Mouse (Mus musculus): ENCODE data around the gene Mprip. TPM values are rescaled to one million over a fixed set of nuclear protein-coding genes. Genes with fewer than 3 reads are reported as not detected.
"Not testable (repeated sequence)": the region's sequence is repeated elsewhere in the genome, so short reads cannot be mapped to it uniquely, and the experiment has no call there.

Mprip gene
- polyA plus RNA-seq, 1 experiment from 2014 or later: 14.4 TPM

- no peaks in the 10 kb centered on the region for H3K9me3 ChIP-seq (replicated peaks)
- no peak overlapping the region for H3K9ac ChIP-seq
- peaks cover 4% of the 10 kb centered on the region; the same call in 1 of the 2 replicates for H3K4me1 ChIP-seq (replicated peaks)
- H3K4me3 ChIP-seq (replicated peaks): no peak overlapping the region
- no peaks in the 10 kb centered on the region for H3K27me3 ChIP-seq
- 54% methylated on average over 11 of the region's 11 CpGs for WGBS (ENCODE audit: insufficient replicate concordance)
- no peak overlapping the region for H3K4me2 ChIP-seq
- peak overlapping the region; percentile 15; the same call in 1 of the 2 replicates for H3K27ac ChIP-seq (replicated peaks)
- no peaks in the 10 kb centered on the region for H3K36me3 ChIP-seq (replicated peaks)
- no peak for ATAC-seq (ENCODE audit: insufficient read depth)
Observed at GRCm38 (mm10) chr11:59707931-59708611, 47.0 kb downstream of the Mprip start.

GRCm38 (mm10) chr11:59715424-59715840, 54.3 kb downstream of the Mprip start:
- H3K36me3 ChIP-seq (replicated peaks): no peaks in the 10 kb centered on the region
- 51% methylated on average over 3 of the region's 3 CpGs for WGBS (ENCODE audit: insufficient replicate concordance)
- H3K9ac ChIP-seq: no peak overlapping the region
- H3K4me1 ChIP-seq (replicated peaks): peaks cover 31% of the 10 kb centered on the region
- H3K9me3 ChIP-seq (replicated peaks): no peaks in the 10 kb centered on the region
- no peak overlapping the region for H3K4me2 ChIP-seq
- no peaks in the 10 kb centered on the region for H3K27me3 ChIP-seq
- ATAC-seq (ENCODE audit: insufficient read depth): no peak
- H3K4me3 ChIP-seq (replicated peaks): no peak overlapping the region
- H3K27ac ChIP-seq (replicated peaks): no peak overlapping the region

- peak; percentile 49; the same call in 1 of the 2 replicates for ATAC-seq (ENCODE audit: insufficient read depth)
- Histone ChIP-seq H3K4me3 (replicated peaks) (no peak overlapping the region), H3K36me3 (replicated peaks) (no peaks in the 10 kb centered on the region), H3K27ac (replicated peaks) (no peak overlapping the region), H3K4me1 (replicated peaks) (peaks cover 31% of the 10 kb centered on the region), H3K9ac (no peak overlapping the region), H3K27me3 (no peaks in the 10 kb centered on the region), H3K9me3 (replicated peaks) (no peaks in the 10 kb centered on the region), H3K4me2 (no peak overlapping the region)
- WGBS (ENCODE audit: insufficient replicate concordance): 37% methylated on average over 4 of the region's 4 CpGs
Observed at GRCm38 (mm10) chr11:59717801-59718291, 56.7 kb downstream of the Mprip start.

- H3K9ac ChIP-seq: no peak overlapping the region
- 59% methylated on average over 5 of the region's 5 CpGs for WGBS (ENCODE audit: insufficient replicate concordance)
- no peaks in the 10 kb centered on the region for H3K36me3 ChIP-seq (replicated peaks)
- H3K4me1 ChIP-seq (replicated peaks): peaks cover 31% of the 10 kb centered on the region
- no peak overlapping the region for H3K27ac ChIP-seq (replicated peaks)
- H3K27me3 ChIP-seq: no peaks in the 10 kb centered on the region
- H3K4me3 ChIP-seq (replicated peaks): no peak overlapping the region
- H3K9me3 ChIP-seq (replicated peaks): no peaks in the 10 kb centered on the region
- no peak overlapping the region for H3K4me2 ChIP-seq
- no peak for ATAC-seq (ENCODE audit: insufficient read depth)
Observed at GRCm38 (mm10) chr11:59719185-59719584, 58.1 kb downstream of the Mprip start.

GRCm38 (mm10) chr11:59721385-59721784, 60.3 kb downstream of the Mprip start:
- no peak overlapping the region for H3K9ac ChIP-seq
- no peak for ATAC-seq (ENCODE audit: insufficient read depth)
- 58% methylated on average over 2 of the region's 2 CpGs for WGBS (ENCODE audit: insufficient replicate concordance)
- H3K9me3 ChIP-seq (replicated peaks): no peaks in the 10 kb centered on the region
- H3K27ac ChIP-seq (replicated peaks): no peak overlapping the region
- H3K36me3 ChIP-seq (replicated peaks): no peaks in the 10 kb centered on the region
- no peak overlapping the region for H3K4me3 ChIP-seq (replicated peaks)
- H3K27me3 ChIP-seq: no peaks in the 10 kb centered on the region
- no peak overlapping the region for H3K4me2 ChIP-seq
- H3K4me1 ChIP-seq (replicated peaks): peaks cover 25% of the 10 kb centered on the region

GRCm38 (mm10) chr11:59727204-59727603, 66.1 kb downstream of the Mprip start:
- H3K27me3 ChIP-seq: no peaks in the 10 kb centered on the region
- H3K4me1 ChIP-seq (replicated peaks): no peaks in the 10 kb centered on the region
- peaks cover 11% of the 10 kb centered on the region; the same call in 1 of the 2 replicates for H3K36me3 ChIP-seq (replicated peaks)
- H3K9me3 ChIP-seq (replicated peaks): no peaks in the 10 kb centered on the region
- no peak overlapping the region for H3K27ac ChIP-seq (replicated peaks)
- 59% methylated on average over 3 of the region's 3 CpGs for WGBS (ENCODE audit: insufficient replicate concordance)
- no peak overlapping the region for H3K4me3 ChIP-seq (replicated peaks)
- no peak for ATAC-seq (ENCODE audit: insufficient read depth)
- no peak overlapping the region for H3K9ac ChIP-seq
- H3K4me2 ChIP-seq: no peak overlapping the region

DNA sequence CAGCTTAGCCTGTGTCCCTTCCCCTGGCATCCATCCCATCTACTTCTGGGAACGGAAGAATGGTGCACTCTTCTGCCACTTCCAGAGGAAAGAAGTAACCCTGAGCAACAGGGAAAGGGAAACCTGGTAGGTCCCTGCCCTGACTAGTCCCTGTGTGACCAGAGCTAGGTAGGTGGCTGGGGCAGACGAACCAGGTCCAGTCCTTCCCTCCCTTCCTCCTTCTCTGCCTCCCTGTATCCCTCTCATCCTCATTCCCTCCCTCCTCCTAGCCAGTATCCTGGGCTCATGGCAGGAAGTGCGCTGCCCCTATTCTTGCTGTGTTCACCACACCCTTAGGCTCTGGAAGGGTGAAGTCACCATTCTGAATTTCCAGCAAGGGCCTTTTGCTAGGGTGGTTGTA, 70.7 kb downstream of the Mprip start:
- no peak overlapping the region for H3K4me3 ChIP-seq (replicated peaks)
- peaks cover 19% of the 10 kb centered on the region for H3K36me3 ChIP-seq (replicated peaks)
- no peaks in the 10 kb centered on the region for H3K27me3 ChIP-seq
- WGBS (ENCODE audit: insufficient replicate concordance): 83% methylated on average over 3 of the region's 3 CpGs
- H3K9ac ChIP-seq: no peak overlapping the region
- H3K4me2 ChIP-seq: no peak overlapping the region
- H3K27ac ChIP-seq (replicated peaks): no peak overlapping the region
- H3K4me1 ChIP-seq (replicated peaks): no peaks in the 10 kb centered on the region
- H3K9me3 ChIP-seq (replicated peaks): no peaks in the 10 kb centered on the region
- ATAC-seq (ENCODE audit: insufficient read depth): no peak

DNA sequence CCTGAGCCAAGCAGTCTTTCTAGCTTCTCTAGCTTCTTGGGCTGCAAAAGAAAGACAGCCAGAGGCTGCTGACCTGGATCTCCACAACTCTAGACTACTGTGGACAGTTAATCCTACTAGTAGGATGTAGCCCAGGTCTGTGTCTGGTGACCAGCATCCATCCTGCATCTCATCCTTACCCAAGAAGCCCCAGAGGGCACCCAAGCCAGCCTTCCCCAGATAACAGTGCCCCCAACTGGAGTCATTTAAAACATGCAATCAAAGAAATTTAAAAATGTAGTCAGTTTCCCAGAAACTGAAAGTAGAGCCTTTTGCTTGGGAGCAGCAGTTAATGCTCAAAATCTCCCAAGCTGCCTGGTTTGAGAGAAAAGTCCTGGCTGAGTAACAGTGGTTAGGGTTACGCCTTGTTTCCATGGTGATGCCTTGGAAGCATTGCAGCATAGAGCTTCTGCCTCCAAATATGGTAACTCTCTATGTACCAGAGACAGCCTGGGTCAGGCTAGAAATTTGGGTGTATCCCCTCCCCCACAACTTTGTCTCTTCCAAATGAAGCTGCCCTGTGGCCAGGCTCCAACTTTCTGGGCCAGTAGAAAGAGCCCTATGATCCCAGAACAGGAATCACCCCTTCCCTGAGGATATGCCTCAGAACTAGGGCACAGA, 71.4 kb downstream of the Mprip start:
- no peak overlapping the region for H3K4me3 ChIP-seq (replicated peaks)
- H3K4me1 ChIP-seq (replicated peaks): no peaks in the 10 kb centered on the region
- no peak overlapping the region for H3K27ac ChIP-seq (replicated peaks)
- H3K36me3 ChIP-seq (replicated peaks): peaks cover 24% of the 10 kb centered on the region
- H3K9me3 ChIP-seq (replicated peaks): no peaks in the 10 kb centered on the region
- H3K27me3 ChIP-seq: no peaks in the 10 kb centered on the region
- no peak overlapping the region for H3K4me2 ChIP-seq
- no peak for ATAC-seq (ENCODE audit: insufficient read depth)
- H3K9ac ChIP-seq: no peak overlapping the region
- 70% methylated on average over 1 of the region's 1 CpGs for WGBS (ENCODE audit: insufficient replicate concordance)

DNA sequence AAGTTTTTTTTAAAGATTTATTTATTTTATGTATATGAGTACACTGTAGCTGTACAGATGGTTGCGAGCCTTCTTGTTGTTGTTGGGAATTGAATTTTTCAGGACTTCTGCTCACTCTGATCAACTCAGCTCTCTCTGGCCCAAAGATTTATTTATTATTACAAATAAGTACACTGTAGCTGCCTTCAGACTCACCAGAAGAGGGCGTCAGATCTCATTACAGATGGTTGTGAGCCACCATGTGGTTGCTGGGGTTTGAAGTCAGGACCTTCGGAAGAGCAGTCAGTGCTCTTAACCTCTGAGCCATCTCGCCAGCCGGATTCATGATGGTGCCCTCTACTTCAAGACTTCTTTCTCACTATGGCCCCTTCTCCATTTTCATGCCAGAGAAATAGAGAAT, 72.5 kb downstream of the Mprip start:
- H3K9me3 ChIP-seq (replicated peaks); H3K4me3 ChIP-seq (replicated peaks); H3K27me3 ChIP-seq; H3K9ac ChIP-seq; ATAC-seq (ENCODE audit: insufficient read depth); H3K27ac ChIP-seq (replicated peaks); H3K4me2 ChIP-seq; H3K4me1 ChIP-seq (replicated peaks): not testable (repeated sequence)
- WGBS (ENCODE audit: insufficient replicate concordance): 65% methylated on average over 5 of the region's 5 CpGs
- H3K36me3 ChIP-seq (replicated peaks): peaks cover 34% of the 10 kb centered on the region

- H3K36me3 ChIP-seq (replicated peaks): peaks cover 36% of the 10 kb centered on the region
- no peaks in the 10 kb centered on the region for H3K27me3 ChIP-seq
- H3K9ac ChIP-seq: no peak overlapping the region
- ATAC-seq (ENCODE audit: insufficient read depth): no peak
- H3K27ac ChIP-seq (replicated peaks): no peak overlapping the region
- H3K4me3 ChIP-seq (replicated peaks): no peak overlapping the region
- peaks cover 4% of the 10 kb centered on the region; the same call in 1 of the 2 replicates for H3K4me1 ChIP-seq (replicated peaks)
- WGBS (ENCODE audit: insufficient replicate concordance): 83% methylated on average over 1 of the region's 1 CpGs
- H3K9me3 ChIP-seq (replicated peaks): no peaks in the 10 kb centered on the region
- H3K4me2 ChIP-seq: no peak overlapping the region
Observed at GRCm38 (mm10) chr11:59734335-59734734, 73.2 kb downstream of the Mprip start.

DNA sequence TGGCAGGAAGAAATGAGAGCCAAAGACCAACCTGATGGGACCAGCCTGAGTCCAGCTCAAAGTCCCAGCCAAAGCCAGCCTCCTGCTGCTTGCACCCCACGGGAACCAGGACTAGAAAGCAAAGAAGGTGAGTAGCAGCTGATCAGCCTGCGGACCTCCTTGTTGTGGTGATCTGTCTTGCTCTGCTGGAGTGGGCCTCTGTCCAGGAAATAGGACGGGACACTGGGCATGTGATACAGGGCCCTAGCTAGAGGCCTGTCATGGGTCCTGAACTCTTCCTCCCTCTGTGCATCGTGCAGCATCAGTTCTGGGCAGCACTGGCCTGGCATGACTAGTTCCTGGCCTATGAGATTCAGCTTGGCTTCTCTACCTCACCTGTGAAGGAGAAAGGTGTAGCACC, 74.8 kb downstream of the Mprip start:
- not testable (repeated sequence) for H3K4me1 ChIP-seq (replicated peaks); H3K9me3 ChIP-seq (replicated peaks); H3K27me3 ChIP-seq; H3K4me2 ChIP-seq; H3K27ac ChIP-seq (replicated peaks); H3K4me3 ChIP-seq (replicated peaks); ATAC-seq (ENCODE audit: insufficient read depth); H3K9ac ChIP-seq
- 73% methylated on average over 4 of the region's 4 CpGs for WGBS (ENCODE audit: insufficient replicate concordance)
- peaks cover 39% of the 10 kb centered on the region for H3K36me3 ChIP-seq (replicated peaks)
